Mouse (Mus musculus) cortical plate, adult 2 months (tissue): ENCODE results near the gene Scd1.

Source experiments
- CTCF ChIP-seq: fragments of 200-500 bp; IDR thresholded peaks from 2 replicates; pipeline ENCODE4 v1.5.1; 2011; ENCODE audit warnings: mild to moderate bottlenecking, control low read depth, low read length; ENCODE audit not compliant: insufficient read depth; ENCODE audit errors: extremely low read depth
- POLR2A ChIP-seq: fragments of 200-500 bp; IDR thresholded peaks from 2 replicates; pipeline ENCODE4 v1.6.1; 2011; ENCODE audit warnings: mild to moderate bottlenecking, low read length, control low read depth; ENCODE audit not compliant: insufficient read depth; ENCODE audit errors: extremely low read depth

- no peak for TF ChIP-seq CTCF
- TF ChIP-seq POLR2A = peak; percentile 81
These were observed 18.9 kb downstream of the Scd1 start for GRCm38 (mm10) chr19:44388475-44389428.
